Mouse (Mus musculus): Measurements from ENCODE around the gene Keap1. TPM values are rescaled to one million over a fixed set of nuclear protein-coding genes. Genes with fewer than 3 reads are reported as not detected.
"Not testable (repeated sequence)": the region's sequence is repeated elsewhere in the genome, so short reads cannot be mapped to it uniquely, and the experiment has no call there.

Keap1 gene
- polyA plus RNA-seq, 1 experiment = 49.2 TPM

DNA sequence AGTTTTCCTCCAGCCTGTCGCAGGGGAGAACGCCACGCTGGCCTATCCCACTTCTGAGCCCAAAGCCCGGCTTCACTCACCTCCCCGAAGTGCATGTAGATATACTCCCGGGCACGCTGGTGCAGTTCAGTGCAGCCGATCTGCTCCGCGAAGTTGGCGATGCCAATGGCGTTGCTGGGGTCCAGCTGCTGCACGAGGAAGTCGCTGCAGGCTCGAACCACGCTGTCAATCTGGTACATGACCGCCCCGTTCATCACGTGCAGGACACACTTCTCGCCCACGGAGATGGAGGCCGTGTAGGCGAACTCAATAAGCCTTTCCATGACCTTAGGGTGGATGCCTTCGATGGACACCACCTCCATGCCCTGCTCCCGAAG is 2.2 kb downstream of the Keap1 start:
- 83% methylated on average over 25 of the region's 25 CpGs for WGBS
- DNase-seq (ENCODE audit: low read depth, low spot score) = no peak

DNA sequence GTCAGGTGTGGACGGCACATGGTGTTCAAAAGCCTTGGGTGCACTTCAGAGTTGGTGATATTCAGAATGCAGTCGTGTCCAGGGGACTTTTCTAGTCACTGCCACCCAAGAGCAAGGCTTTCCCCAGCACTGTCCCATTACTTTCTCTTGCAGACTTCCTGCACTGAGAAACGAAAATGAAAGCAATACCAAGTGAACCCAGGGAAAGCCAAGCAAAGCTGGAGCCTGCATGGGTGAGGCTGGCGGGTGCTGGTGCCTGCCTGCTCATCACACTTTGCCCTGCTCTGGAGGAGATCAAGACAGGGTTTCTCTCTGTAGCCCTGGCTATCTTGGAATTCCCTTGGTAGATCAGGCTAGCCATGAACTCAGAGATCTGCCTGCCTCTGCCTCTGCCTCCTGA is 3.8 kb downstream of the Keap1 start:
- WGBS = 33% methylated on average over 4 of the region's 4 CpGs
- DNase-seq (ENCODE audit: low read depth, low spot score) = no peak

DNA sequence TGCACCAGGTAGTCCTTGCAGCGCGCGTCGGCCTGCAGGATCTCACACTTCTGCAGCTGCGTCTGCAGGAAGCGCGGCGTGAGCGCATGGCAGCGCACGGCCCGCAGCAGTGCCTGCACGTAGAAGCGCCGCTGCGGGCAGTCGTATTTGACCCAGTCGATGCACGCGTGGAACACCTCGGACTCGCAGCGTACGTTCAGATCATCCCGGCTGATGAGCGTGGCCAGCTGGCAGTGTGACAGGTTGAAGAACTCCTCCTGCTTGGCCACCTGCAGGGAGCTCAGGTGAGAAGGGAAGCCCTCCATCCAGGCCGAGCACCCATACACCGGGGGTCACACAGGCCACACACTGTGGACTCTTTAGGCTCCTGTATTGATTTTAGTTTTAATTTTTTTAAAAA is 5.4 kb downstream of the Keap1 start:
- DNase-seq (ENCODE audit: low read depth, low spot score) = no peak
- whole genome bisulfite sequencing = 95% methylated on average over 28 of the region's 28 CpGs

DNA sequence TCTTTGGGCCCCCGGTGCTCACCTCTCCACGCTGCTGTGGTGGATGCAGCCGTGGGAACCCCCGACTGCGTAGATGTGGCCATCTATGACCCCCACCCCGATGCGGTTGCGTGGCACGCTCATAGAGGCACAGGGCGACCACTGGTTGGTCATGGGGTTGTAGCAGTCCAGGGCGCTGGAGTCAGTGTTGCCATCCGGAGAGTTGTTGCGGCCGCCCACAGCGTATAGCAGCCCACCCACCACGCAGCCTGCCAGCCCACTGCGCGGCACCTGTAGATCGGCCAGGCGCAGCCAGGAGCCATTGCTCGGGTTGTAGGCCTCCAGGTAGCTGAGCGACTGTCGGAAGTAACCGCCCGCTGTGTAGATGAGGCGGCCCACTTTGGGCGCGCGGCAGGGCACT is 5.8 kb downstream of the Keap1 start:
- DNase-seq (ENCODE audit: low read depth, low spot score) = no peak
- WGBS = 96% methylated on average over 29 of the region's 29 CpGs

DNA sequence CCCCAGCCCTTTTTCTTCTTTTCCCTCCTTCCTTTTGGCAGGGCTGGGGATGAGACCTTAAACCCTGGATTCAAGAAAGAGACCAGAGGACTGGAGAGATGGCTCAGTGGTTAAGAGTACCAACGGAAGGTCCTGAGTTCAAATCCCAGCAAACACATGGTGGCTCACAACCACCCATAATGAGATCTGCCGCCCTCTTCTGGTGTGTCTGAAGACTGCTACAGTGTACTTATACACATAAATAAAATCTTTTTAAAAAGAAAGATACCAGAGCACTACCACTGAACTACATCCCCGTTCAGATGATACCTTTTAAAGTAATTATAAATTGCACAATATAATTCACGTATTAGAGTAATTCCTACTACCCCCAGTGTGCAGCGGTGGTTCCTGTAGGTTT is 6.3 kb downstream of the Keap1 start:
- WGBS = 89% methylated on average over 5 of the region's 5 CpGs
- DNase-seq (ENCODE audit: low read depth, low spot score) = no peak

DNA sequence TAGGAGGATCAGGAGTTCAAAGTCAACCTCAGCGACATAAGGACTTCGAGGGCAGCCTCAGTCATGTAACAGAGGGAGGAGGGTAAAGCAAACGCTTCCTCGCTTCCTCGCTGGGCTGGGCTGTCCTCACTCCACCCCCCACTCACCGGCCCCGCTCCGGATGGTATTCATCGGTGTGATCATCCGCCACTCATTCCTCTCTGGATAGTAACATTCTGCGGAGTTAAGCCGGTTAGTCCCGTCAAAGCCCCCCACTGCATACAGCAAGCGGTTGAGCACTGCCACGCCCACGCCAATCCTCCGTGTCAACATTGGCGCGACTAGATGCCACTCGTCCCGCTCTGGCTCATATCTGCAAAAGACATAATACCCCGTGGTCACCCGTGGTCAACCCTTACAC is 7.6 kb downstream of the Keap1 start:
- WGBS = 66% methylated on average over 23 of the region's 23 CpGs

DNA sequence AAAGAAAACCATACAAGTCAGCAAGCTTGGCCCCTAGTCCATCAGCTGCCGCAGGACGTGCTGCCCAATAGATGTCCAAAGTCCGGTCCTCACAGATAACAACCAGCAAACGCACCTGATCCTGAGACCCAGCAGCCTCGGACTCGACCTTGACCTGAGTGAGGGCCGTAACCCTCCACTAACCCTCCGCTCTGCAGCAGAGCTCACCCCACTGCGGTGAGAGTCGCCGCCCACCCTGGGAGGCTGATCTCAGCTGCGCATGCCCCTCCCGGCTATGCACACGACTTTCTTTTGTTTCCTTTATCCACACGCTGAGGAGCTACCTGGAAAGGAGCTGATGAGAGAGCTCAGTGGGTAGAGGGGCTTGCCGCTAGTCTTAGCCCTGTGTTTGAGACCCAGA is 11.8 kb downstream of the Keap1 start:
- DNase-seq (ENCODE audit: low read depth, low spot score) = no peak
- 10% methylated on average over 16 of the region's 16 CpGs for WGBS

More for the DNA sequence above, 7.6 kb downstream of the Keap1 start:
- no peak for DNase-seq (ENCODE audit: low read depth, low spot score)

DNA sequence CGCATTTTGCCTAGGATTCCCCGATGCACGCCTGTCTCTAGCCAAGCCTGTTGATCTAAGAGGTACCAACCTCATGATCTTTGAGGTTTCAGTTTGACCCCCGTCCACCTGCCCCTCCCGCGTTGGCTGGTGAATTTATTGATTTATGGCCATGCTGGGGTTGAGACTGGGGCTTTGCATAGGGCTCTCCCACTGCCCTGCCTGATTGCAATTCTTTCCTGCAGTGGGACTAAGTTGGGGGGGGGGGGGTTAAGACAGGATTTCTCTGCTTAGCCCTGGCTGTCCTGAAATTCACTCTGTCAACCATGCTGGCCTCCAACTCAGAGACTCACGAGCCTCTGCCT is 13.8 kb downstream of the Keap1 start:
- no peak for DNase-seq (ENCODE audit: low read depth, low spot score)
- WGBS = 4% methylated on average over 7 of the region's 7 CpGs

DNA sequence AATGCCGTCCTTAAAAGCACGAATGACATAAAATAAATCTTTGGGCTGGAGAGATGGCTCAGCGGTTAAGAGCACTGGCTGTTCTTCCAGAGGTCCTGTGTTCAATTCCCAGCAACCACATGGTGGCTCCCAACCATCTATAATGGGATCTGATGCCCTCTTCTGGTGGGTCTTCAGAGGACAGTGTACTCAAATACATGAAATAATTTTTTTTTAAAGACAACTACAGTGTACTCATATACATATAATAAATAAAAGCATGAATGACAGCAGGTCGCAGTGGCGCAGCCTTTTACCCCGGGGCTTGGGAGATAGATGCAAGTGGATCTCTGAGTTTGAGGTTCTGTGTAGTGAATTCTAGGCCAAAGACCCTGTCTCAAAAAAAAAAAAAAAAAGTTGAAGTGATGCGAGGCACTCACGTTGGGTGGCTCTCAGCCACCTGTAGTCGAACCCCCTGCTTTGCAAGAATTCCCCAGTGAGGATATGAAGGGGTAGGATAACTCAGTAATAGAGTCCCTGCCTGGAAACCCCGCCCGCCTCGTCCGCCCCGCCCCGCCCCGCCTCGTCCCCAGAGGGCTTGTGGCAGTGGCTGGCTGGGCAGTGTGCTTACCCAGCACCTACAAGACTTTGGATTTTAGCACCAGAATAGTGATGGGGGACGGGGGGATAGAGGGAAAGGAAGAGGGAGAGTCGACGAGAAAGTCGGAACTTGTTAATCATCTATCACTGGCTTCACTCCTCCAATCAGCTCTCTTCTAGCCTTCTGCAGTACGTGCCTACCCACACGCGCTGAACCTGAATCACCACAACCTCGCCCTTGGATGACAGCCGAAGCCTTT is 14.4 kb downstream of the Keap1 start:
- DNase-seq (ENCODE audit: low read depth, low spot score) = no peak
- WGBS = 17% methylated on average over 26 of the region's 26 CpGs

DNA sequence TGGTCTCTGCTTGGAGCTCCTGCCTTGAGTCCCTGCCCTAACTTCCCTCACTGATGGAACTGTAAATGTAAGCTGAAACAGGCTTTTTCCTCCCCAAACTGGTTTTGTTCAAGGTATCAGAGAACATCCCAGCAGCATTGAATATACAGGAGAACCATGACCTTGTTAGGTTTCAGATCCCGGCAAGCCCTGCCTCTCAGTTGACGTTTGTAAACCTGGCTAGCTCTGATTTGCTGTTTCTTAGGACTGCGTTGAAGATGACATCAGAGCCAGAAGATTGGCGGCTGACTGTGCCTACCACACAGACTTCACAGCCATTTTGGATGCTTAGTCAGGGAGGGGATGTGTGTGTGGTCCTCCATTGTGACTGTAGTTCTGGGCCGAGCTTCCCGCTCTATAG is 15.3 kb downstream of the Keap1 start:
- WGBS = 97% methylated on average over 6 of the region's 6 CpGs
- no peak for DNase-seq (ENCODE audit: low read depth, low spot score)

DNA sequence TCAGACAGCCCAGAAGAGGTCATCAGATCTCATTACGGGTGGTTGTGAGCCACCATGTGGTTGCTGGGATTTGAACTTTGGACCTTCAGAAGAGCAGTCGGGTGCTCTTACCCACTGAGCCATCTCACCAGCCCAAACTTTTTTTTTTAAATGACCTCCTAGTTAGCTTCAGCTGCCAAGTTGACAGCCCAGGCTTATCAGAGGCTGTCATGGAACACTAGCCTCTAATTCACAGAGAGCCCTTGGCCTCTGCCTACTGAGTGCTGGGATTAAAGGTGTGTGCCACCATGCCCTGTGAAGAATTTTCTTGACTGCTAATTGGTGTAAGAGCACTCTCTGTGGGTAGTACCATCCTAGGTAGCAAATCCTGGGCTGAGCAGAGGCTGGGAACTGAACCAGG is 15.7 kb downstream of the Keap1 start:
- not testable (repeated sequence) for DNase-seq (ENCODE audit: low read depth, low spot score)
- 44% methylated on average over 2 of the region's 2 CpGs for WGBS

DNA sequence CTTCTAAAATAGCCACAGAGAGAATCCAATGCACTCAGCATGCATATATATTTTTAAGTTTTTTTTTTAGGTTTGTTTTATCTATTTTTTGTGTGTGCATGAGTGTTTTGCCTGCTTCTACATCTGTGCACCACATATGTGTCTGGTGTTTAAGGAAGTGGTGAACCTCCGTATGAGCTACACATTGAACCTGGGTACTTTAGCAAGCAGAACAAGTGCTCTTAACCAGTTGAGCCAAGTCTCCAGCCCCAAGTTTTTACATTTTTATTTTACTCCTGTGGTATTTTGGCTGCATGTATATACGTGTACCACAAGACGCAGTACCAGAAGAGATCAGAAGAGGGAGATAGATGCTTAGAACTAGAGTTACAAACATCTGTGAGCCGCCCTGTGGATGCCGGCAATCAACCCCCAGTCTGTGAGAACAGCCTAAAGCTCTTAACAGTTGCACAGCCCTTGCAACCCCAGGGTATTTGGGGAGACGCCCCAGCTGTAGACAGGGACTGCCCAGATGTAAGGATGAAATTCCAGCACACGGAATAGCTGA is 17.7 kb downstream of the Keap1 start:
- DNase-seq (ENCODE audit: low read depth, low spot score) = peak; percentile 76
- 11% methylated on average over 7 of the region's 7 CpGs for WGBS

DNA sequence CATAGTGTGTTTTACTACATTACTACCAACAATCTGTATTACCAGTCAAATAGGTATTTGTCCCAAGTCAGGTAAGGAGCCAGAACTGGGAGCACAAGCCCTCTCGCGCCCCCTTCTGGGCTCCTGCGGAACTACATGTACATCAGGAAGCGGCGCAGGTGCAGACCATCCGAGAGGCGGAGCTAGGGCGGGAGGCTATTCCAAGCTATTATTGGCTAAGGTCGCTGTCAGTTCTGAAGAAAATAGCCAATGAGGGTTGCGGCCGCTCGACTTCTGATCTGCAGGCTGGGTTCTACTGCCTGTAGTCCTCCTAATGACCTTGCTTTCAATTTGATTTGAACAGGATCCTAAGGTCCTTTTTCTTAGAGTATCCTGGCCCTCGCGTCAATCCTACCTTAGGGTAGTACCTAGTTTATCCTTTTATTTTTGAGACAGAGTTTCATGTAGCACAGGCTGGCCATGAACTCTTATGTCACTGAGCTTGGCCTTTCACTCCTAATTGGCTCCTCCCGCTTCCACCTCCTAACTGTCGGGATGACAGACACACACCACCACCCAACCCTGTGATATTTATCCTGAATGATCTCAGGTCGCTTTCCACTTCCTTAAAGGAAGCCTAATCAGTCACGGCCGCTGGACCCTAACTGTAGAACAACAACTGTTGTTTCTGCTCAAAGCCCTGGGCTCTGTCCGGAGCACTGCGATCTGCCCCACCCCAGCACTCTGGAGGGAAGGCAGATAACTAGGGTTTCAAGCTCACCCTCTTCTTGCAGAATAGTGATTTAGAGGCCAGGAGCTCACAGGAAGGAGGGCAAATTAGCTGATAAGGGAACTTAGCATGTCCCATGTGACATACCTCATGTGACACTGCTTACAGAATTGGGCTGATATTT is 18.4 kb downstream of the Keap1 start:
- WGBS = 4% methylated on average over 21 of the region's 21 CpGs
- peak; percentile 87 for DNase-seq (ENCODE audit: low read depth, low spot score)

DNA sequence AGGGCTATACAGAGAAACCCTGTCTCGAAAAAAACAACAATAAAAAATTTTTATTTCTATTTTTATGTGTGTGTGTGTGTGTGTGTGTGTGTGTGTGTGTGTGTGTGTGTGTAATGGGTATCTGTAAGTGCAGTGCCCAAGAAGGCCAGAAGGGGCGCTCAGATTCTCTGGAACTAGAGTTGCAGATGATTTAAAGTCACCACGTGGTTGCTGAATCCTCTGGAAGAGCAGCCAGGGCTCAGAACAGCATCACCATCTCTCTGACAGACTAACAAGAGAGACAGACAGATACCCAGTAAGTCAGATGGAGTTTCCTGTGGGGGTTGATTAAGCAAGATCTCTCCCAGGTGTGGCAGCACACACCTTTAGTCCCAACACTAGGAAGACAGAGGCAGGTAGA is 19.3 kb downstream of the Keap1 start:
- DNase-seq (ENCODE audit: low read depth, low spot score) = no peak

DNA sequence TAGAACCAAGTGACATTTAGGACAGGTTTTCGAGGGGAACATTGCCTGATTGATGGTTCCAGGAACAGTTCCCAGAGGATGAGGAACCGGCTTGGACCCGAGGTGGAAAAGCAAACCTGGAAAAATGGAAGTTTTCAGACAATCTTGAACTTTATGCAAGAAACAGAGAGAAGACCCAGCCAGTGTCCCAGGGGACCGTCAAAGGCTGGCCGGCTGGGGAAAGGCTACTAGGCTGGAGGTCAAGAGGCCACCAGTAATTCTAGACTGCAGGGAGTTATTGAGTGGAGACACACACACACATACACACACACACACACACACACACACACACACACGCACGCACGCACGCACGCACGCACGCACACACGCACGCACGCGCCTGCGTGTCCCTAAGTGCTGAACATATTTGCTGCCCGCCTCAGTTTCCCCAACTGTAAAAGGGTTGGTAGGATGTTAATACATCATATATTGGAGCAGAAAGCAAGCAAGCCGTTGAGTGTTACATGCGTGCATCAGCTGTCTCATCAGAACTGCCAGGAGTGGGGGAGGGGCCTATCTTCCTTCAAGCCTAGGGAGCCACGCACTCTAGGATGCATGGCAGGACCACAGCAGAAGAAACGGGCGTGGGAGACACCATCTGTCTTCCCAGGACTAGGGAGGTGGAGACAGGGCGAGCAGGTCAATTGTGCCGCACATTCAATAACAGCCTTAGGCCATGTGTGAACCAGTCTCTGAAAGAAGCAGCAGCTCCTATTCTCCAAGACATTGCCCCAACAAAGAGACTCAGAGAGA is 22.9 kb downstream of the Keap1 start:
- WGBS = 69% methylated on average over 25 of the region's 25 CpGs

More for the DNA sequence above, 19.3 kb downstream of the Keap1 start:
- WGBS = 47% methylated on average over 3 of the region's 3 CpGs

DNA sequence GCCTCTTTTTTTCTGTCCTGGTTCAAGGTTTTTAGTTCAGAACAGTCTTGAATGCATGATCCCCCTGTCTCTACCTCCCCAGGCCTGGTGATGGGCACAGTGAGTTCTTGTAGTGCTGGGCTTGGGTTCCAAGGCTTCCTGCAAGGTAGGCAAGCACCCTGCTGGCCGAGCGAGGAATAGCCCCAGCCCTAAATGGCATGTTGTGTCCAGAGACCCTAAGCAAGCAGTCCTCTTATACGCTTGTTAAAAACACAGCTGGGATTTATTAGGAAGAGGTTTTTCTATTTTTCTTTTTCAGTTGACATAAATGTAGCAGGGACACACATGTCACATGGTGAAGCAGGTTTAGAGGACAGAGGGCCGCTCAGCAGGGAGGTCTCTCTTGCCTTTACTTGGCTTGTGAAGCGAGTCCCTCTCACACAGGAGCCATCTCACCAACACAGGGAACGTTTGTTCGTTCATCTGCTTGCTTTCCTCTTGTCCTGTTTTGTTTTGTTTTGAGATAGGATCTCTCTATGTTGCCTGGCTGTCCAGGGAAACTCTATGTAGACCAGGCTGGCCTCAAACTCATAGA is 25.5 kb downstream of the Keap1 start:
- WGBS = 59% methylated on average over 7 of the region's 7 CpGs
- DNase-seq (ENCODE audit: low read depth, low spot score) = no peak

More for the DNA sequence above, 22.9 kb downstream of the Keap1 start:
- no peak for DNase-seq (ENCODE audit: low read depth, low spot score)

DNA sequence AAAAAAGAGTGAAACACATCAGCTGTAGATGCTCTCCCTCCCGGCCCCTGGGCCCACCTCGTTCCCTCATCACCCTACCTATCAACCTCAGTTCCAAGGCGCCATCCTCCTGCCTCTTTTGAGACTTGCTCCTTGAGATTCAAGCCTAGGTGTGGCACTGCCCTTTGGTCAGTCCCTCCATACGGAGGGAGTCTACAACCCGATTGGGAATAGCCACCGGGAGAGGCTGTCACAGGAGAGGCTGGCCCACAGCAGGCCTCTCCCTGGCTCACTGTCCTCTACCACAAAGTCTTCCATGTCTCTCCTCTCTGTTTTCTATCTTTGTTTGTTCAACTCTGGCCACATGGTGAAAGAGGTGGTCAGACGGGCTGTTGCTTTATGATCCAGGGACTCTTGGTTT is 27.5 kb downstream of the Keap1 start:
- 57% methylated on average over 7 of the region's 7 CpGs for WGBS
- no peak for DNase-seq (ENCODE audit: low read depth, low spot score)

DNA sequence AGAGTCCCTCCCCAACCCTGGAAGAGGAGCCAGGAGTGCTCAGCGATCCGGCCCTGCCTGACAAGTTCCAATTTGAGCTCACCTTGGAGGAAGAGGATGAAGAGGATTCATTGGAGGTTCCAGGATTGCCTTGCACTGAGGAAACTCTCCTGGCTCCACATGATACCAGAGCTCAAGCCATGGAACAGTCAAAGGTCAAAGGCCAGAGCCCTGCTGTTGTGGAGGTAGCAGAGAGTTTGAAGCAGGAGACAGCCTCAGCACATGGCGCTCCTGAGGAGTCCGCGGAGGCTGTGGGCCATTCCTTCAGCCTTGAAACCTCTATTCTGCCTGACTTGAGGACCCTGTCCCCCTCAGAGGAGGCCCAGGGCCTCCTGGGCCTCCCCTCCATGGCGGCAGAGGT is 28.3 kb downstream of the Keap1 start:
- no peak for DNase-seq (ENCODE audit: low read depth, low spot score)
- WGBS = 85% methylated on average over 6 of the region's 6 CpGs

DNA sequence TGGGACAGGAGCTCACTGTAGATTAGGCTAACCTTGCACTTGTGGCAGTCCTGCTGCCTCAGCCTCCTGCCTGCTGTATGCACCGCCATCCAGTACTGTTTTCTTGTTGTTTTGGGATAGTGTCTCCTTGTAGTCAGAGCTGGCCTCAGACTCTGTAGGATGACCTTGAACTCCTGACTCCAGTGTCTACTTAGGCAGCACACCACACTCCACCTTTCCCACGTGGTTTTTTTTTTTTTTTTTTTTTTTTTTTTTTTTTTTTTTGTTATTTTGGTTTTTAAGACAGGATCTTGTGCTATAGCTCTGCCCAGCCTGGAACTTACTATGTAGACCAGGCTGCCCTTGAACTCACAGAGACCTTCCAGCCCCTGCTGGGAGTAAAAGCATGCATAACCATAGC is 30.5 kb downstream of the Keap1 start:
- no peak for DNase-seq (ENCODE audit: low read depth, low spot score)
- 80% methylated on average over 2 of the region's 2 CpGs for WGBS

DNA sequence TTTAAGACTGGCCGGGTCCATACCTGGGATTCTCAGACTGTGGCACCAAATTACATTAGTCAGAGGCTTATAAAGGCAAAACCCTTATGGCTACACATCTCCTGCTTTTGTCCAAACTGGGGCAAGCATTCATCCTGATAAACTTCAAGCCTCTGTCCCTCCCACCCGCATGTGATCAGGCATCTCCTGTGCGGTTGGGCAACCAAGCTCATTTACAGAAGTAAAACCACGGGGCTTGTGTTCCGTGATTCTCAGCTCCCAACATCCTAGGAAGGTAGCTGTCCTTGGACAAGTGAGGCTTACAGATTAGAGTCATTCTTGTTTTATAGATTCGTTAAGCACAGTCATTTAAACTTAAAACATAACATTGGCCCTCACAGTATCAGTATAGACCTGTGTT is 32.3 kb downstream of the Keap1 start:
- 50% methylated on average over 6 of the region's 6 CpGs for WGBS
- no peak for DNase-seq (ENCODE audit: low read depth, low spot score)
